Mouse (Mus musculus) olfactory bulb, adult 2 months (tissue): ENCODE results near the gene Eef1b2.

Experiments used
- CTCF ChIP-seq: fragments of 200-500 bp; IDR thresholded peaks from 2 replicates; pipeline ENCODE4 v1.5.1; 2012; ENCODE audit warnings: low read depth, mild to moderate bottlenecking, low read length, moderate library complexity; ENCODE audit not compliant: insufficient read depth
- POLR2A ChIP-seq: fragments of 200-500 bp; IDR thresholded peaks from 2 replicates; pipeline ENCODE4 v1.6.1; 2012; ENCODE audit warnings: mild to moderate bottlenecking, low read depth, low read length, moderate library complexity; ENCODE audit not compliant: insufficient read depth

DNA sequence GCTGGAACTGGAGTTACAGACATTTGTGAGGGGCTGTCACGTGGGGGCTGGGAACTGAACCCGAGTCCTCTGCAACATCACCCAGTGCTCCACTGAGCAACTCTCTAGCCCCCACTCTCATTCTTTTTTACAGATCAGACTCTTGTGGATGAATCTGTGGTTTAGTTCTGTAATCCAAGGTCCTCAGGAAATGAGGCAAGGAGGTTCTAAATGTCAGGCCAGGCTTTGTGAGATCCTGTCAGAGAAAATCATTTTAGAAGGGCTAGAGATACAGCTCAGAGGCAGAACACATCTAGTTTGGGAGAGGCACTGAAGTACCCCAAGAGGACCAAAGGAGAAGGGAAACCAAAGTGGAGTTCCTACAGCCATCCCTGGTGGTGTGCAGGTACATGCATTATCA lies 45.7 kb upstream of the Eef1b2 start:
- TF ChIP-seq CTCF (no peak), POLR2A (no peak)
